Mouse (Mus musculus): ENCODE data around the gene Fga. TPM values are rescaled to one million over a fixed set of nuclear protein-coding genes. Genes with fewer than 3 reads are reported as not detected.

The Fga gene
- total and polyA plus RNA-seq, 3 experiments = not detected

GRCm38 (mm10) chr3:82991963-82992362, 33.9 kb upstream of the Fga start:
- Histone ChIP-seq H3K4me3 (ENCODE audit: control insufficient read depth in 1 of 2, insufficient read depth in 1 of 2, low read depth in 2 of 2, low read length in 2 of 2) (no peak overlapping the region), H3K9me3 (replicated peaks; ENCODE audit: insufficient read depth, low read length) (no peaks in the 10 kb centered on the region), H3K27ac (ENCODE audit: control insufficient read depth, low read depth, low read length) (no peak overlapping the region), H3K36me3 (ENCODE audit: control insufficient read depth in 1 of 2, insufficient read depth in 2 of 2, low read length in 2 of 2) (no peaks in the 10 kb centered on the region), H3K27me3 (ENCODE audit: control insufficient read depth in 1 of 2, insufficient read depth in 2 of 2, low read length in 2 of 2) (no peaks in the 10 kb centered on the region), H3K4me1 (ENCODE audit: control insufficient read depth in 1 of 2, insufficient read depth in 2 of 2, low read length in 2 of 2) (no peaks in the 10 kb centered on the region), H3K9ac (ENCODE audit: control insufficient read depth, low read depth, low read length, poor library complexity, severe bottlenecking) (no peak overlapping the region), H3K79me2 (ENCODE audit: control insufficient read depth, insufficient read depth, low read length, poor library complexity) (no peaks in the 10 kb centered on the region)
- TF ChIP-seq MYC (IDR thresholded peaks at IDR 0.05; ENCODE audit: low read depth, low read length) (no peak), NELFE (IDR thresholded peaks at IDR 0.05; ENCODE audit: low read depth, low read length) (no peak), UBTF (IDR thresholded peaks at IDR 0.05; ENCODE audit: borderline replicate concordance, insufficient read depth, low read depth, low read length) (no peak), POLR2AphosphoS2 (IDR thresholded peaks at IDR 0.05; ENCODE audit: low read length) (no peak), RCOR1 (IDR thresholded peaks at IDR 0.05; ENCODE audit: low read depth, low read length) (no peak), MEF2A (IDR thresholded peaks at IDR 0.05; ENCODE audit: extremely low read depth, insufficient replicate concordance, low read depth, low read length, poor library complexity, severe bottlenecking) (no peak), TCF12 (IDR thresholded peaks at IDR 0.05; ENCODE audit: low read depth, low read length) (no peak), GABPA (IDR thresholded peaks at IDR 0.05; ENCODE audit: low read depth, low read length) (no peak), ZNF384 (IDR thresholded peaks at IDR 0.05; ENCODE audit: low read depth, low read length) (no peak), ZC3H11A (IDR thresholded peaks at IDR 0.05; ENCODE audit: low read depth, low read length) (no peak), GATA1 (IDR thresholded peaks at IDR 0.05; ENCODE audit: low read depth, low read length) (no peak), TBP (IDR thresholded peaks at IDR 0.05; ENCODE audit: low read depth, low read length) (no peak)
- DNase-seq (ENCODE audit: low read depth, low spot score) = no peak

DNA sequence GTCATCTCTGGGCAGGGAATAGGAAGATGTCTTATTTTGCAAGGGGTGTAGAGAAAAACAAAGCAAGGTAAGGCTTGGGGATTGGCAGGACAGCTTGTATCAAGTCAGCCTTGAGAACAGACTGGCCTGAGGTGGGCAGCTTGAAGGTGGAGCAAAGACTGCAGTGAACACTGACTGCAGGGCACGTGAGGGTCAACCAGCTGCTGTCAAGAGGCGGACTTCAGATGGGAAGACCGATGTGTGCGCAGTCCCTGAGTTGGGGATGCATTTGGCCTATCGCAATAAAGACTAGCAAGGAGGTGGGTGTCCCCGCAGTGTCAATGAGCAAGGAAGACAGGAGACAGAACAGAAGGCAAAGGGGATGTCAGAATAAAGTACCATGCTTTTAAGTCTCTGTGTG, 32.9 kb upstream of the Fga start:
- Histone ChIP-seq H3K27me3 (ENCODE audit: control insufficient read depth in 1 of 2, insufficient read depth in 2 of 2, low read length in 2 of 2) (no peaks in the 10 kb centered on the region), H3K79me2 (ENCODE audit: control insufficient read depth, insufficient read depth, low read length, poor library complexity) (no peaks in the 10 kb centered on the region), H3K9ac (ENCODE audit: control insufficient read depth, low read depth, low read length, poor library complexity, severe bottlenecking) (no peak overlapping the region), H3K36me3 (ENCODE audit: control insufficient read depth in 1 of 2, insufficient read depth in 2 of 2, low read length in 2 of 2) (no peaks in the 10 kb centered on the region), H3K4me1 (ENCODE audit: control insufficient read depth in 1 of 2, insufficient read depth in 2 of 2, low read length in 2 of 2) (no peaks in the 10 kb centered on the region), H3K4me3 (ENCODE audit: control insufficient read depth in 1 of 2, insufficient read depth in 1 of 2, low read depth in 2 of 2, low read length in 2 of 2) (no peak overlapping the region), H3K9me3 (replicated peaks; ENCODE audit: insufficient read depth, low read length) (no peaks in the 10 kb centered on the region), H3K27ac (ENCODE audit: control insufficient read depth, low read depth, low read length) (no peak overlapping the region)
- DNase-seq (ENCODE audit: low read depth, low spot score) = no peak
- TF ChIP-seq MAX (IDR thresholded peaks at IDR 0.05; ENCODE audit: low read length) = no peak
- TF ChIP-seq POLR2AphosphoS2 (IDR thresholded peaks at IDR 0.05; ENCODE audit: low read length) = no peak
- no peak for TF ChIP-seq NELFE (IDR thresholded peaks at IDR 0.05; ENCODE audit: low read depth, low read length)
- no peak for TF ChIP-seq MAFK (IDR thresholded peaks at IDR 0.05; ENCODE audit: borderline replicate concordance, low read depth, low read length)
- TF ChIP-seq MAZ (IDR thresholded peaks at IDR 0.05; ENCODE audit: low read depth, low read length) = no peak

- Histone ChIP-seq H3K27ac (ENCODE audit: control insufficient read depth, low read depth, low read length) (no peak overlapping the region), H3K36me3 (ENCODE audit: control insufficient read depth in 1 of 2, insufficient read depth in 2 of 2, low read length in 2 of 2) (no peaks in the 10 kb centered on the region), H3K79me2 (ENCODE audit: control insufficient read depth, insufficient read depth, low read length, poor library complexity) (no peaks in the 10 kb centered on the region), H3K27me3 (ENCODE audit: control insufficient read depth in 1 of 2, insufficient read depth in 2 of 2, low read length in 2 of 2) (no peaks in the 10 kb centered on the region), H3K9ac (ENCODE audit: control insufficient read depth, low read depth, low read length, poor library complexity, severe bottlenecking) (no peak overlapping the region), H3K9me3 (replicated peaks; ENCODE audit: insufficient read depth, low read length) (no peaks in the 10 kb centered on the region), H3K4me1 (ENCODE audit: control insufficient read depth in 1 of 2, insufficient read depth in 2 of 2, low read length in 2 of 2) (no peaks in the 10 kb centered on the region), H3K4me3 (ENCODE audit: control insufficient read depth in 1 of 2, insufficient read depth in 1 of 2, low read depth in 2 of 2, low read length in 2 of 2) (no peak overlapping the region)
- DNase-seq (ENCODE audit: low read depth, low spot score) = no peak
- no peak for TF ChIP-seq USF1 (IDR thresholded peaks at IDR 0.05; ENCODE audit: low read depth, low read length)
- no peak for TF ChIP-seq CHD1 (IDR thresholded peaks at IDR 0.05; ENCODE audit: low read depth, low read length)
- TF ChIP-seq GABPA (IDR thresholded peaks at IDR 0.05; ENCODE audit: low read depth, low read length) = no peak
- no peak for TF ChIP-seq ZMIZ1 (IDR thresholded peaks at IDR 0.05; ENCODE audit: low read depth, low read length)
- no peak for TF ChIP-seq TBP (IDR thresholded peaks at IDR 0.05; ENCODE audit: low read depth, low read length)
- no peak for TF ChIP-seq NELFE (IDR thresholded peaks at IDR 0.05; ENCODE audit: low read depth, low read length)
- no peak for TF ChIP-seq POLR2AphosphoS5 (IDR thresholded peaks at IDR 0.05; ENCODE audit: borderline replicate concordance, low read depth, low read length)
- no peak for TF ChIP-seq MAFK (IDR thresholded peaks at IDR 0.05; ENCODE audit: borderline replicate concordance, low read depth, low read length)
- TF ChIP-seq POLR2AphosphoS2 (IDR thresholded peaks at IDR 0.05; ENCODE audit: low read length) = no peak
- TF ChIP-seq ZNF384 (IDR thresholded peaks at IDR 0.05; ENCODE audit: low read depth, low read length) = no peak
- TF ChIP-seq E2F4 (IDR thresholded peaks at IDR 0.05; ENCODE audit: borderline replicate concordance, low read depth, low read length) = no peak
- TF ChIP-seq BHLHE40 (IDR thresholded peaks at IDR 0.05; ENCODE audit: borderline replicate concordance, low read depth, low read length) = no peak
- no peak for TF ChIP-seq SMC3 (IDR thresholded peaks at IDR 0.05; ENCODE audit: low read depth, low read length)
- no peak for TF ChIP-seq CHD2 (IDR thresholded peaks at IDR 0.05; ENCODE audit: low read length)
- no peak for TF ChIP-seq ZKSCAN1 (IDR thresholded peaks at IDR 0.05; ENCODE audit: low read depth, low read length)
- TF ChIP-seq MYC (IDR thresholded peaks at IDR 0.05; ENCODE audit: low read depth, low read length) = no peak
- no peak for TF ChIP-seq MEF2A (IDR thresholded peaks at IDR 0.05; ENCODE audit: extremely low read depth, insufficient replicate concordance, low read depth, low read length, poor library complexity, severe bottlenecking)
Observed at GRCm38 (mm10) chr3:82995368-82995767, 30.5 kb upstream of the Fga start.

Measured in MEL (cell line).